Mouse (Mus musculus) embryonic stem cell, embryonic (primary cell): ENCODE data around the gene Lcn10.

ENCODE experiments used
- CTCF ChIA-PET, 4 experiments: fragments of 300-600 bp in 2 of 4; fragments of 350-600 bp in 2 of 4; sonication (Branson Sonifier 250); formaldehyde crosslinking; loops; one replicate each; lab custom pipeline; 2022; ENCODE audit warnings: inconsistent platforms in 2 of 4; lab: Charles Lee
- POLR2A ChIA-PET, 4 experiments: fragments of 300-600 bp in 2 of 4; fragments of 350-600 bp in 2 of 4; sonication (Branson Sonifier 250); formaldehyde crosslinking; loops; one replicate each; lab custom pipeline; 2022; ENCODE audit warnings: antibody characterized with exemption in 4 of 4, inconsistent platforms in 1 of 4; lab: Charles Lee

Lcn10 gene

DNA sequence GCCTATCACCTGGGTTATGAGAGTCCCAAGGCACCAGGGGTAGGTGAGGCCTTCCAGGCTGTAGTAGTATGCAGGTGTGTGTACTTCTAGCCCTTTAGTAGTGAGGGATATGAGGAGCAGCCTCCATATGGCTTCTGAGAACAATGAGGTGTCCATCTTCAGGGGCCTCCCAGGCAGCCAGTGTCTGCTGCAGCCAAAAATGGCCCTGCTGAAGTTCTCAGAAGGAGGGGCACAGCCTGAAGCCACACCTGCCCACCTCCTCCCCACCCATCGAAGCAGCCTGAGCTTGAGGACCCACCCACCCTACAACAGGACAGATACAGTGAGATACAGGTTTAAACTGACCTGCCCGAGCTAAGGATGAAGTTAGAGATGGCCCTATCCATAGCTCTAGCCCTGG lies at the start of gene Lcn10:
Gene Lcn10, plus strand, starts transcription at position 301 of the 400 bp plus-strand sequence.
- ChIA-PET CTCF (interaction anchor here in 2 of 4 experiments (1.0 to 2.1 kb wide), 2 partner anchors 12 kb away, joined by 3 to 10 read pairs; no protein-coding TSS in a partner anchor), POLR2A (interaction anchor here in 1 of 4 experiments (0.5 kb wide), 1 partner anchor 194 kb away, joined by 3 read pairs; no protein-coding TSS in a partner anchor)

DNA sequence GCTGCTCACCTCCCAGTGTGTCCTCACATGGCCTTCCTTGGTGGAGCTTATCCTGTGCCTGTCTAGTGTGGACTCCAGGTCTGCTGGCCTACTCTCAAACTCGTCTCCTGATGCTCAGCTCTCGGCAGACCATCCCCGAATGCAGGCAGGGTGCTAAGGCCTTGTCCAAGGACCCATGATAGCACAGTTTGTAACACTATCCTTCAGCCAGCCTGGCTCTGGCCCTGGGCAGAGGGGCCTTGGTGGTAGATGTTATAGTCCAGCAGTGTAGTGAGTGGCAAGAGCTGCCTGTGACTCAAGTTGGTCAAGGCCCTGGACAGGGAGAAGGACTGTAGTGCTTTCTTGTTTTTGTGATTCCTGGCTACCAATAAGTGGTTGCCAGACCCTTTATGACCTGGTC lies 48.9 kb upstream of the Lcn10 start:
- POLR2A ChIA-PET: interaction anchor here in 2 of 4 experiments (0.6 to 0.7 kb wide), 2 partner anchors 46 to 59 kb away, joined by 3 to 5 read pairs; no protein-coding TSS in a partner anchor
- CTCF ChIA-PET: interaction anchor here in 3 of 4 experiments (0.6 to 1.3 kb wide), 5 partner anchors 12 to 464 kb away, joined by 3 to 6 read pairs (median 3); partner anchors contain the start of genes Lcn5 (in 1 of the 3) and Tmem141 (in 1 of the 3)

DNA sequence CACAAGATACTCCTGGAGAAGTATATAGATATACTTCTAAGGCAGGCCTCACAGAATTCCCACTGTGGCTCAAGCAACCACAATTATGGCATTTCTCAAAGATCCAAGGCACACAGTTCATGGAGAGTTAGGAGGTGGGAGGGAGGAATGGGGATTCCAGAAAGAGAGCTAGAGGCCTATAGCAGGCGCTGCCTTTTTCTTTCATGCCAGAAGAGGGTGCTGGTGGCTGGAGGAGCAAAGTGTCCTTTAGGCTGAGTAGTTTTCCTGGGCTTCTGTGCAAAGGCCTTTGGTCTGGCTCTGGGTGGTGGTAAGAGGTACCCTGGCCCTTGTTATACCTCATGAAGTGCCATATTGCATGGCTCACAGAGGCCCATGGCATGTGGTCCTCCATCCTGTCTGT lies 48.5 kb upstream of the Lcn10 start:
- CTCF ChIA-PET: interaction anchor here in 3 of 4 experiments (0.6 to 1.3 kb wide), 4 partner anchors 12 to 464 kb away, joined by 3 read pairs; partner anchors contain the start of gene Tmem141 (in 1 of the 3)
- POLR2A ChIA-PET: interaction anchor here in 1 of 4 experiments (0.7 kb wide), 1 partner anchor 46 kb away, joined by 3 read pairs; no protein-coding TSS in a partner anchor

DNA sequence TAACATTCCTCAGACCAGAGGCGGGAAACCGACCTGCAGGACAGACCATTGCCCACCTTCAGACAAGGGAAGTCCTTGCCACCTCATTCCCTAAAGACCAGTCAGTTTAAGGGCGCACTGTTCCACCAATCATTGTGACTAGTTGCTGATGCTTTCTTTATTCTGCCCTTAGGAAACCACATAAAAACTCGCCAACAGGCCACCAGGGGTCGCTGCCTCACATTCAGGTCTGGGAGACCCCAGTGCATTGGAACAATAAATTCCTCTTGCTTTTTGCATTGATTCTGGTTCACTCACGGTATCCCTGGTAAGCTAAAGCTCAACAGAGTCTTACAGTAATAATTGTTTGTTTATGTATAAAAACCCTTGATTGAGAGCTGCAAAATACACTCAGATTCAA lies 42.6 kb upstream of the Lcn10 start:
- ChIA-PET CTCF (interaction anchor here (0.6 to 1.1 kb wide), 5 partner anchors 9 to 1312 kb away, joined by 3 to 6 read pairs (median 3); partner anchors contain the start of genes Ajm1 (in 1 of the 4) and Fcna (in 1 of the 4)), POLR2A (interaction anchor here in 1 of 4 experiments (0.6 kb wide), 1 partner anchor 86 kb away, joined by 6 read pairs; no protein-coding TSS in a partner anchor)

DNA sequence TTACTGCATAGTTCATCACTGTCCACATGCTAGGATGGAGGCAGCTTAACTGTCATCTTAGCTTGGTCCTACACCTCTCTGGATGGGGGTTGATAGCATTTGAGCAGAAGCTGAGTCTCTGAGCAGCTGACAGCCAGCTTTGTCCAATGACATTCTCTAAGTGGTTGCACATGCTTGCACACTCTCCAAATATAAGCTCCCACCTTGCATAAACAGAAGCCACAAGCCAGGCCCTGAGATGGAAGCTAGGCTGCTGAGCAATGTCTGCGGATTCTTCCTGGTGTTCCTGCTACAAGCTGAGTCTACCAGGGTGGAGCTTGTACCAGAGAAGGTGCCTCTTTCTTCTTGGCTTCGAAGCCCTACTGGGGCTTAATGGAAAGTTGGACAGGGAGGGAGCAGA lies 29.6 kb upstream of the Lcn10 start, which contains the start of gene Lcn8:
Gene Lcn8, plus strand, starts transcription at position 219 of the 400 bp plus-strand sequence.
- ChIA-PET POLR2A (interaction anchor here in 1 of 4 experiments (0.6 kb wide), 1 partner anchor 25 kb away, joined by 4 read pairs; the partner anchor contains the start of gene Fcna), CTCF (interaction anchor here in 3 of 4 experiments (0.5 to 1.5 kb wide), 3 partner anchors 31 to 279 kb away, joined by 4 read pairs; partner anchors contain the start of gene Tmem141 (in 1 of the 3))

DNA sequence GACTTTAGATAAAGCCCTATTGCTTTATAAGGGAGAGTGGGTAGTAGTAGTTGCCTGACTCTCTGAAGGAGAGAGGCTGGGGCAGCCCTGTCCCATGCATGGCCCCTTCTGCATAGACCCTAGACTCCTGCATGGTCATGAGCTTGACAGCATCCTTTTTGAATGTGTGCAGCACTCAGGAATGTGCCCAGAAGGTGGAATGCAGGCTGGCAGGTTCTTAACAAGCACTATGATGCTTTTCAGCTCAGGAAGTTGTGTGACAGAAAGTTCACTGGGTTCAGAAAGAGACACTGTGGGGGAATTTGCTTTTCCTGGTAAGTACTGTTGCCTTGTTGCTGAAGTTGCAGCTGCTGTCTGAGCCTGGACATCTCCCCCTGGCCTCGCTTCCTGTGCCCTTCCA lies 28.0 kb upstream of the Lcn10 start:
- CTCF ChIA-PET: no interaction called here
- POLR2A ChIA-PET: no interaction called here

DNA sequence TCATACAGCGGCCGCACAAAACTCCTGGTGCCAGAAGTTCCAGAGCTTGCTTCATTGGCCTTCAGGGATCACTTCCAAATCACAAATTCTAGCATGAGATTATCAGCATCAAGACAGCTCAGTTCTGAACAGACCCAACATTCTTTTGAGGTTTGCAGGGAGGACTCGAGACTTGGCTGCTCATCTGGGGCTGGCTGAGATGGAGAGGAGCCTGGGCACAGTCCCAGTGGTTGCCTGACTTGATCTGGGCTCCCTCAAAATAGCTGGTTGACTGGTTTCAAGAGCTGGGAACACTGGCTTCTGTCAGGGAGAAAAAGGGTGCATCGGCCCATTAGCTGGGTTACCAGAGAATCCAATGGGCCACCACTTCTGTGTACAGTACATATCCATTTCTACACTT lies 25.8 kb upstream of the Lcn10 start:
- ChIA-PET POLR2A (interaction anchor here in 1 of 4 experiments (0.9 kb wide), 1 partner anchor 150 kb away, joined by 3 read pairs; no protein-coding TSS in a partner anchor), CTCF (interaction anchor here in 1 of 4 experiments (0.6 kb wide), 1 partner anchor 16 kb away, joined by 3 read pairs; no protein-coding TSS in a partner anchor)

DNA sequence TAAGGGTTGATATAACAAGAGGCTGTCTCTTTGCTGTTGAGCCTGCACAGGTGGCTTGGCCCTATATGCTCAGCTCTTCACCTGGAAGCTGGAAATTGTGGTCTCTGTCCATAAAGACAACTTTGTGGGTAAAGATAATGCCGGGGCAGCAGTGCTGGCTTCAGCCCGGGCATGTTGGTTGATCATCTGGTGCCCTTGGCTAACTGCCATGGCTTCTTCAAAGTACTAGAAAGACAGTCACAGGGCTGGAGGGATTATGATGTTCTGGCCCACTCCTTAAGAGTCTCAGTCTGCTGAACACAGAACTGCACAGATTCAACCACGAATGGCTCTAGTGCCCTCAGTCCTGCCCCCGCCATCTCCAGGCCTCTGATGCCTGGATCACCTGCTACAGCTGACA lies 25.3 kb upstream of the Lcn10 start:
- CTCF ChIA-PET: interaction anchor here in 1 of 4 experiments (0.6 kb wide), 1 partner anchor 24 kb away, joined by 6 read pairs; no protein-coding TSS in a partner anchor
- POLR2A ChIA-PET: interaction anchor here in 1 of 4 experiments (0.9 kb wide), 1 partner anchor 149 kb away, joined by 3 read pairs; no protein-coding TSS in a partner anchor

DNA sequence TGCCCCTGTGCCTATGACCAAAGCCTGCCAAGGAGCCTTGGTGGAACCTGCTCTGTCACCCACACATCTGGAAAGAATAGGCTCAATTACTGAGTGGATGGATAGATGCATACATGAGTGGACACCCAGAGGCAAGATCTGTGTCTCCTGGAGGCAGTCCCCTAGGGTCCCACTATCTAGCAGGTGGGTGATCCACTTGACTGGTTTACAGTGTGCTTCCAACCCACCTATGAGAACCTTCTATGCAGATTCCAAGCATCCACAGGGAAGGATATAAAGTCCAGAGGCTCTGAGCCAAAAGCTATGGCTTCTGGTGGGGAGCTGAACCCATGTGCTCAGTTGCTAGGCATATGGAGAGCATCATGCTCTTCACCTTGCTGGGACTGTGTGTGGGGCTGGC lies 24.9 kb upstream of the Lcn10 start, which contains the start of gene Lcn5:
Gene Lcn5, plus strand, starts transcription at position 301 of the 400 bp plus-strand sequence.
- ChIA-PET CTCF (interaction anchor here in 1 of 4 experiments (0.6 kb wide), 1 partner anchor 25 kb away, joined by 6 read pairs; no protein-coding TSS in a partner anchor), POLR2A (no interaction called here)

DNA sequence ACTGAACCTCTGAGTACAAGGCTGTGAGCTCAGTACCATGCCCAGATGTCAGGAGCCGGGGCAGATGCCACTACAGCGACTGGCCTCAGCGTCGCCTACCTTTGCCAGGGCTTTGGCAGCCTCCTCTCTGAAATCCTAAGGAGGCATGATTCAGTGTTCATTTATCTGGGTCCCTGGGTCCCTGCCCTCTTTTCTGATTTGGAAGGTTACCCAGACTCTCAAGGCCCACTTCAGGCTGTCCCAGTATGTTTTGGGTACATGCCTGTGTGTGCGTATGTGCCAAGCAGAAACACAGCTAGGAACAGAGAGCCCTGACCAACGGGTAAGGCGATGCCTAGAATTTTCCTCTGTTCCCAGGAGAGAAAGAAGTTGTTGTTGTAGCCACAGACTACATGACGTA lies 22.2 kb upstream of the Lcn10 start:
- CTCF ChIA-PET: no interaction called here
- POLR2A ChIA-PET: no interaction called here

DNA sequence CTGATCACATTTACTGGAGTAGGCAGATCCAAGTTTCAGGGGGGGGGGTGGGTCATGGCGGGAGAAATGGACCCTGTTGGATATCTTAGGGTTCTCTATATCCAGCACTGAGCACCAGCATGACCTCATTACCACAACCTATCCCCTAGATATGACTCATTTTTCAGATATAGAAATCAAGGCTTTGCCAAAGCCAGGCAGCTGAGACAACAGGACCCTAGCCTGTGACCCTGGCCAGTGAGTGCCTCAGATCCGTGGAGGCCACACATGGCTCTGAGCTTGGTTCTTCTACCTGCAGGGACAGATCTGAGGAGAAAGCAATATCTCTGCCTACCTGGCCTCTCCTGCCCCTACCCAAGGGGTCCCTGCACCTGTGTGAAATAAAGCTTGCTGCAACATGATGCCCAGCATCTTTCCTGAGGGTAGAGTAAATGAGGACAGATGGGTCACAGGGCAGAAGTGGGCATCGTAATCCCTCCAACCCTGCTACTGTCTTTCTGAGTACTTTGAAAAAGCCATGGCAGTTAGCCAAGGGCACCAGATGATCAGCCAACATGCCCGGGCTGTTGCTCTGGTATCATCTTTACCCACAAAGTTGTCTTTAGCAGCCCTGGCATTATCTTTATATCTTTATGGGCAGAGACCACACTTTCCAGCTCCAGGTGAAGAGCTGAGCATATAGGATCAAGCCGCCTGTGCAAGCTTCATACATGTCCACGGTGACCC lies 21.1 kb upstream of the Lcn10 start:
- POLR2A ChIA-PET: no interaction called here
- CTCF ChIA-PET: interaction anchor here in 1 of 4 experiments (1.1 to 2.5 kb wide), 3 partner anchors 33 to 175 kb away, joined by 3 to 5 read pairs (median 4); no protein-coding TSS in a partner anchor

DNA sequence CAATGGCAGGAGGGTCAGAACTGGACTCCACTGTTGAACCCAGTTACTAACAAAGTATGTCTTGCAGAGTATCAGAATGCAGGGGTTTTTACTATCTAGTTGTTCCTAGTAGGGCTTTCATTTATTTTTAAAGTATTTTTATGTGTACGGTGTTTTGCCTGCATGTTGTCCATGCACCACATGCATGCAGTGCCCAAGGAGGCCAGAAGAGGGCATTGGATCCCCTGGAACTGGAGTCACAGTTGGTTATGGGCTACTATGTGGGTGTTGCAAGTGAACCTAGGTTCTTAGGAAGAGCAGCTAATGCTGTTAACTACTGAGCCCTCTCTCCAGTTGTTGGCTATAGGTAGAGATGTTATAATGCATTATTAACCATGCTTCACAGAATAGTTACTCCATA lies 19.0 kb upstream of the Lcn10 start:
- ChIA-PET CTCF (interaction anchor here in 3 of 4 experiments (0.6 to 2.5 kb wide), 8 partner anchors 31 to 324 kb away, joined by 3 to 5 read pairs (median 4); no protein-coding TSS in a partner anchor), POLR2A (no interaction called here)

DNA sequence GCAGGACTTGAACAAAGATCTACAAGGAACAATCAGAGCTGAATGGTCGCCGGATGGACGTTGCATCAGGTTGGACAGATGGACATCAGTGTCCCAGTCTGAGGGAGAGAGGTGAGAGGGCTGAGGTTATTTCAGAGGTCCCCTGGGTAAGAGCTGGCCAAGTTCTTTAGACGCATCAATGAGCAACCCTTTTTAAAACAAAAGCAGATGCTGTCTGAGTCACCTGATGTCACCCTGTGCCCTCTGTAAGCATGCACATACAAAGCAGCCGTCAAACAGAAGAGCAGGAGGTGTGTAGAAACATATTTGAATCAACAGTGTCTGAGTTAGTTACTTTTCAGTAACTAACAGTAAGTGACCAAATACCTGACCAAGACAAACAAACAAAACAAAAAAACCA lies 18.4 kb upstream of the Lcn10 start:
- CTCF ChIA-PET: interaction anchor here in 2 of 4 experiments (0.6 to 2.5 kb wide), 6 partner anchors 30 to 324 kb away, joined by 3 to 5 read pairs (median 4); no protein-coding TSS in a partner anchor
- POLR2A ChIA-PET: no interaction called here

DNA sequence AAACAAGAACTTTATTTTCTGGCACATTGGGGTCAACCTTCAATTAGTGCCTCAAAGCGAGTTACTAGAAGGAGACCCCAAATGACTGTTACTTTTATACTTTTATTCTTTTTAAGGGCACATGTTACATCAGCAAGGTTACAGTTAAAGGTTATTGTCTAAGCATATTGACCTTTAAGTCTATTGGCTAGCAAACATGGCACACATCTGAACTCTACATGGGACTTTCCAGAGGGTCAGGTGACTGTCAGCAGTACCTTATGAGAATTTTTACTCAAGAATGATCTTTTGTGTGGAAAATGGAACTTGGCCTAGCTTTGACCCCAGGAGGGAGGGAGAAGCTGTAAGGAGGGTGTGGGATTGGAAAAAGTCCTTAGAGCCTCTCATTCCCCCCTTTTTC lies 16.0 kb upstream of the Lcn10 start:
- POLR2A ChIA-PET: interaction anchor here in 1 of 4 experiments (0.6 kb wide), 1 partner anchor 116 kb away, joined by 3 read pairs; no protein-coding TSS in a partner anchor
- CTCF ChIA-PET: interaction anchor here in 1 of 4 experiments (0.6 kb wide), 1 partner anchor 713 kb away, joined by 4 read pairs; no protein-coding TSS in a partner anchor

DNA sequence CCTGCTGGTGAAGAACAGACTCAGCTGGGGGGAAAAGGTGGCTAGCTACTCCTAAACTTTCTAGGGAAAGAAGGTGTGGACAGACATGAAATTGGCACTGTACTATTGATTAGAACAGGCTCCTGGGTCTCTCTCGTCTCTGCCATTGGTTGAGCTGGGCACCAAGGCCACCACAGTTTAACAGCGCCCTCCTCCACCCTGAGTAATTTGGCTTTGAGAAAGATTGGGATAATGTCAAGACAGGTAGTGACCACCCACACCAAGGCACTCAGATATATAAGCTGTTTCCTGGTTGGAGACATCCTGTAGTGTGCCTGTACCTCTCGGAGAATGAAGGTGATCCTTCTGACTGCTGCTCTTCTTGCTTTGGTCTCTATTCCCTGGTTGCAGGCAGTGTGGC lies 6.0 kb upstream of the Lcn10 start, which contains the start of gene Lcn6:
Gene Lcn6, plus strand, starts transcription at position 301 of the 400 bp plus-strand sequence.
- ChIA-PET CTCF (no interaction called here), POLR2A (no interaction called here)

DNA sequence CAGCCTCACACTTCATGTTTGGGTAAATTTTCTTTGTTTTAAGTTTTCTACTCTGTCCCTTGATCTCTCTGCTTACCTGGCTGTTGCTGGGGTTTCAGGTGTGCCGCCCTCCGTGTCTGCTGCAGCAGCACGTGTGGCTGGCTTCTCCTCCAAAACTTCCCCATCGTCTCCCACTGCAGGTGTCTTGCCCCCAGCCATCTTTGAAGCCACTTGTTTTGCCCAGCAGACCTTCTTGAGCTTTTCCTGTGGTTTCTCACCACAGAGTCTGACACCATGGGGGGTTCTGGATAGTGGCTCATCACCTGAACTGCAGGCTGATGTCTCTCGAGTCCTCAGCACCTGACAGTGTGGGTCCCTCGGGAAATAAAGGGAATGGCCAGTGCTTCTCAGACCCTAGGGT lies 3.0 kb upstream of the Lcn10 start:
- POLR2A ChIA-PET: no interaction called here

DNA sequence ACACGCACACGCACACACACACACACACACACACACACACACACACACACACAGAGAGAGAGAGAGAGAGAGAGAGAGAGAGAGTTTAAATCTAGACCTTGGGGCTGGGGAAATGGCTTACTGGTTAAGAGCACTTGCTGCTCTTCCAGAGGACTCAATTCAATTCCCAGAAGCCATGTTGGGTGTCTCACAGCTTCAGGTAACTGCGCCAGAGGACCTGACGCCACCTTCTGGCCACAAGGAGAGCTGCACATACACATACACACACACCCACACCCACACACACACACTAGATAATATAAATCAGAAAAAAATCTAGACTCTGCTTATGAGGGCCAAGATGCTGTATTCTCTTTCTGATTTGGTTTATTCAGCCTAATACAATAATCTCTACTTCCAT lies 4.4 kb downstream of the Lcn10 start:
- ChIA-PET POLR2A (interaction anchor here in 3 of 4 experiments (0.7 to 1.5 kb wide), 5 partner anchors 8 to 891 kb away, joined by 3 to 10 read pairs (median 3); partner anchors contain the start of gene Bmyc (in 1 of the 3)), CTCF (interaction anchor here (0.6 to 1.1 kb wide), 11 partner anchors 9 to 722 kb away, joined by 3 to 12 read pairs (median 4); no protein-coding TSS in a partner anchor)

More for the DNA sequence above, 3.0 kb upstream of the Lcn10 start:
- CTCF ChIA-PET: no interaction called here

DNA sequence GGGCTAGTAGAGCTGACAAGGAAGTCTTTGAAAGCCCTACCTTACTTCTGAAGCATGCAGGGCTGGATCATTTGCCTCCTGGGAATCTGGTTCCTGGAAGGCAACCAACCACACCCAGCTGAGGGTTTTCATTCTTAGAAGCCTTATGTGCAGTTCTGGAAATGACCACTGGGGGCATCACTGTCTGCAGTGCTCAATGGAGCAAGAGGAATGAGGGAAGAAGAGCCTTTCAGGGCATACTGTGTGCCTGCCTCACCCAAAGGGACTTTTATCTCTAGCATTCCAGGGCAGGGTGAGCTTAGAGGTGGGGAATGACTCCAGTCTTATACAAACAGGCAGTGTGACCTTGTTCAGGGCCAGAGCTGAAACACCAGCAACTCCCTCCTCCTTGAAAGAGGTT lies 12.1 kb downstream of the Lcn10 start:
- CTCF ChIA-PET: interaction anchor here (0.6 to 3.5 kb wide), 33 partner anchors 9 to 459 kb away, joined by 3 to 26 read pairs (median 4); partner anchors contain the start of genes Bmyc (in 3 of the 4), Ajm1 (in 2 of the 4) and Lcn10 (in 1 of the 4)
- POLR2A ChIA-PET: interaction anchor here in 3 of 4 experiments (0.6 to 4.2 kb wide), 7 partner anchors 8 to 21 kb away, joined by 3 to 25 read pairs (median 5); partner anchors contain the start of gene Bmyc (in 3 of the 3)
